Mouse (Mus musculus): ENCODE measurements around the gene Jsrp1. TPM values are rescaled to one million over a fixed set of nuclear protein-coding genes. Genes with fewer than 3 reads are reported as not detected.
"Not testable (repeated sequence)": the region's sequence is repeated elsewhere in the genome, so short reads cannot be mapped to it uniquely, and the experiment has no call there.

Gene Jsrp1
- polyA plus RNA-seq, 1 experiment from 2014 or later, result not detected

DNA sequence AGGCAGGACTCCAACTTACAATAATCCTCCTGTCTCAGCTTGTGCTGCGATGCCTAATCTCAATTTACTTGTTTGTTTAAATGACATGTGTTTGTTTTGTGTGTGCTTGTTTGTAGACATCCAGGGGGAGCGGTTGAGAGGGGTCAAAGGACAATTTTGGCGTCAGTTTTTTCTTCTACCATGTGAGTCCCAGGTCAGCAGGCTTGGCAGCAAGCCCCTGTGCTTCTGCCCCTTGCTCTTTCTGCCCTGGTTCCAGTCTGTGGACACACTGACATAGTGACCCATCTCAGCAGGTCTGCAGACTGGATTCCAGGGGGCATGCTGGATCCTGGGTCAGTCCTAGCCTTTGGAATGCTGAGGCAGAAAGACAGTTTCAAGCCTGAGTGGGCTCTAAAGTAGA is 6.1 kb upstream of the Jsrp1 start:
- Histone ChIP-seq H3K4me1 (no peaks in the 10 kb centered on the region), H3K36me3 (ENCODE audit: poor library complexity, severe bottlenecking) (no peaks in the 10 kb centered on the region), H3K9ac (0 out of 2 replicates have a peak overlapping the region, but pooled peaks have one; percentile 1), H3K9me3 (replicated peaks) (no peaks in the 10 kb centered on the region), H3K4me3 (no peak overlapping the region), H3K4me2 (no peak overlapping the region), H3K27ac (no peak overlapping the region), H3K27me3 (no peaks in the 10 kb centered on the region)
- 68% methylated on average over 3 of the region's 3 CpGs for WGBS
- no peak for ATAC-seq

DNA sequence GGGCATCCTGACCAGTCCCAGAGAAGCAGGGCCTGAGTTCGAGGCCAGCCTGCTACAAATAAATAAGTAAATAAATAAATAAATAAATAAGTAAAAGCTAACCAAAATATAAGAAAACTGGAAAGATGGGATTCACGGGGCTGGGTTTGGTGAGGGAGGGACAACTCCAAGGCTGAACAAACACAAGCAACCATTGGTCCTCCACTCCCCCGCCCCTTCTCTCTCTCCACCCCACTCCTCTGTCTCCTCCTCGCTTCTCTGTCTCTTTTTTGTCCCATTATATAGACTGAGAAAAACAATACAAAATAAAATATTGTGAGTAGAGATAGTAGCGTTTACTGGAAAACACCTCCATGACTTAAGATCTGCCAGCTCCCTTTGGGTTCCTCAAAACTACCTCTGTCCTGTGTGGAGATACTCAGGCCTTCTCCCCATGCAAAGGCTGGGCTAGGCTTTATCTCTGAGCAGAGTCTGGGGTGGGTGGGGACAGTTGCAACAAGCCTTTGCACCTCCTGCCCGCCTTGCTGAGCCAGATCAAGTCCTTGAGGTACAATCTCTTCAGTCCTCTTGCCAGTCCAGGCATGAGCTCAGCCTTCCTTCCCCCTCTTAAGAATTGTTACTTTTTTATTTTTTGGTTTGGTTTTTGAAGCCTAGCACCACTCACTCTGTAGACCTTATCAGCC is 5.4 kb upstream of the Jsrp1 start:
- Histone ChIP-seq H3K9ac (no peak overlapping the region), H3K27ac (no peak overlapping the region), H3K4me3 (no peak overlapping the region), H3K4me2 (no peak overlapping the region), H3K27me3 (no peaks in the 10 kb centered on the region), H3K4me1 (no peaks in the 10 kb centered on the region), H3K9me3 (replicated peaks) (no peaks in the 10 kb centered on the region), H3K36me3 (ENCODE audit: poor library complexity, severe bottlenecking) (no peaks in the 10 kb centered on the region)
- 68% methylated on average over 6 of the region's 6 CpGs for WGBS
- ATAC-seq, result no peak

DNA sequence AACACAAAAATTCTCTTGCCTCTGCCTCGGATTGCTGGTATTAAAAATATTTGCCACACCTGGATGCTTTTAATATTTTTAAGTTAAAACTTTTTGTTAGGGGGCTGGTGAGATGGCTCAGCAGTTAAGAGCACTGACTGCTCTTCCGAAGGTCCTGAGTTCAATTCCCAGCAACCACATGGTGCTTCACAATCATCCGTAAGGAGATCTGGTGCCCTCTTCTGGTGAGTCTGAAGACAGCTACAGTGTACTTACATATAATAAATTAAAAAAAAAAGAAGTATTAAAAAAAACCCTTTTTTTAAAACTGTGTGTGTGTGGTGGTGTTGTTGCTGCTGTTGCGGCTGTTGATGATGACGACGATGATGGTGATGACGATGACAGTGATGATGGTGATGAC is 4.7 kb upstream of the Jsrp1 start:
- H3K27ac ChIP-seq; H3K4me3 ChIP-seq; H3K9ac ChIP-seq; H3K4me1 ChIP-seq; H3K4me2 ChIP-seq; H3K36me3 ChIP-seq (ENCODE audit: poor library complexity, severe bottlenecking); ATAC-seq; H3K27me3 ChIP-seq; H3K9me3 ChIP-seq (replicated peaks): not testable (repeated sequence)
- 84% methylated on average over 7 of the region's 7 CpGs for WGBS

DNA sequence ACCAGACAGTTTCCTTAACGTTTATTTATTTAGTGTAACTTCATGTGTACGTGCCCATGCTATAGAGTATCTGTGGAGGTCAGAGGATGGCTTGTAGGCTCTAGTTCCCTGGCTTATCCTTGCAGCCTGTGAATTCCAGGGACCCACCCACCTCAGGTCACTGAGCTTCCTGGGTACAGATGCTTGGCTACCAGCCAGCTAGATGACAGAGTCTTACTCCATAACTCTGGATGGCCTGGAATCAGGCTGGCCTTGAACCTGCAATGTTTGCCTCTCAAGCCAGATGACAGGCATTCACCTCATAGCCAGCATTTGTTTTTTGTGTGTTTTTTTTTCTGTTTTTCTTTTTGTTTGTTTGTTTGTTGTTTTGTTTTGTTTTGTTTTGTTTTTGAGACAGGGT is 3.9 kb upstream of the Jsrp1 start:
- Histone ChIP-seq H3K4me1 (no peaks in the 10 kb centered on the region), H3K4me2 (no peak overlapping the region), H3K9ac (no peak overlapping the region), H3K36me3 (ENCODE audit: poor library complexity, severe bottlenecking) (no peaks in the 10 kb centered on the region), H3K4me3 (no peak overlapping the region), H3K27me3 (peaks cover 8% of the 10 kb centered on the region; the same call in 1 of the 2 replicates), H3K9me3 (replicated peaks) (no peaks in the 10 kb centered on the region), H3K27ac (no peak overlapping the region)
- WGBS, result 66% methylated on average over 2 of the region's 2 CpGs
- no peak for ATAC-seq

DNA sequence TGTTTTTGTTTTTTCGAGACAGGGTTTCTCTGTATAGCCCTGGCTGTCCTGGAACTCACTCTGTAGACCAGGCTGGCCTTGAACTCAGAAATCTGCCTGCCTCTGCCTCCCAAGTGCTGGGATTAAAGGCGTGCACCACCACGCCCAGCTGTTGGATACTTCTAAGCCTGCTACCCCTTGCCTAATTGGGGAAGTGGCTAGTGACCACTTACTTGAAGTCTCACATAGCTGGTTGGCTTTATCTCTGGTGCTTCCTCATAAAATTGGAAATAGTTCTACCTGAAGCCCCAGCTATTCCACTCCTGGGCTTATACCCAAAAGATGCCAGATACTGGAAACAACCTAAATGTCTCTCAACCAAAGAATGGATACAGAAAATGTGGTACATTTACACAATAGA is 3.0 kb upstream of the Jsrp1 start:
- H3K27ac ChIP-seq; H3K36me3 ChIP-seq (ENCODE audit: poor library complexity, severe bottlenecking); H3K9ac ChIP-seq; H3K4me1 ChIP-seq; H3K4me3 ChIP-seq; H3K4me2 ChIP-seq; H3K9me3 ChIP-seq (replicated peaks); ATAC-seq: not testable (repeated sequence)
- 79% methylated on average over 3 of the region's 3 CpGs for WGBS
- H3K27me3 ChIP-seq, result peaks cover 14% of the 10 kb centered on the region; the same call in 1 of the 2 replicates

DNA sequence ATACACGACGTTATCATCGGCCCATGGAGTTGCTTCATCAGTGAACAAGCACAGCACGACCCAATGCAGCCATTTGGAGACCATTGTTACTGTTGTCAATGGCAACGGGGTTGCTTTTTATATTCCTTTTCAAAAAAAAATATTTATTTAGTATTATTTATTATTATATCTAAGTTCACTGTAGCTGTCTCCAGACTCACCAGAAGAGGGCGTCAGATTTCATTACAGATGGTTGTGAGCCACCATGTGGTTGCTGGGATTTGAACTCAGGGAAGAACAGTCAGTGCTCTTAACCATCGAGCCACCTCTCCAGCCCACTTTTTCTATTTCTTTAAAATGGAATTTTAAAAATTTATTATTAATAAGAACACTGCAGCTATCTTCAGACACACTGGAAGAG is 1.5 kb upstream of the Jsrp1 start:
- Histone ChIP-seq H3K9ac (no peak overlapping the region), H3K4me1 (no peaks in the 10 kb centered on the region), H3K27ac (no peak overlapping the region), H3K4me3 (no peak overlapping the region), H3K27me3 (peaks cover 29% of the 10 kb centered on the region), H3K9me3 (replicated peaks) (no peaks in the 10 kb centered on the region), H3K36me3 (ENCODE audit: poor library complexity, severe bottlenecking) (no peaks in the 10 kb centered on the region), H3K4me2 (no peak overlapping the region)
- ATAC-seq, result no peak
- 65% methylated on average over 7 of the region's 7 CpGs for WGBS

DNA sequence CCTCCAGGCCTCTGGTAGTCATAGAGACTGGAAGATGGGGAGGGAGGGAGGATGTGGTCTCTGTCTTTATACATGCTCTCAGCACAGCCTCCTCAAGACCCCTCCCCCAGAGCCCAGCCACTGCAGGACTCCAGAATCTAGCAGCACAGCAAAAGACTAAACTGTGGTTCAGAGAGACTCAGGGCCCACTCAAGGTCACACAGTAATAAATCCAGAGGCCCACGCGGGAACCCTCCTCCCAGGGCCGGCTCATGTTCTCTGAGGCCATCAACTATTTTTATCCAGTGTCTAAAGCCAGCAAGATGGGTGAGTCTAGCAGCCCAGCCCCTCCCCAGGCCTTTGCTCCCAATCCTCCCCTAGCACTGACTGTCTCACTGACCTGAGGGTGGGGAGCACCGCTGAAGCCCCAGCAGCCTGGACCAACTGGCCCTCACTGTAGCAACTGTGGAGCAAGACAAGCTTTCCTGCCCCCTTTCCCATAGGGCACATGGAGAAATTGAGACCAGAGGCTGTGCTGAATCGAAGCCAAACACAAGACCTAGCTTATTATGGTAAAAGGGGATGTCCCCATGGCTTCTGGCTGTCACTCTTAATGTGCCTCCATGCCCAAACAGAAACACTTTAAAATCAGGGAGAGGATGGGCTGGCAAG is 782 bp downstream of the Jsrp1 start:
- Histone ChIP-seq H3K4me1 (peaks cover 17% of the 10 kb centered on the region), H3K27ac (no peak overlapping the region), H3K36me3 (ENCODE audit: poor library complexity, severe bottlenecking) (no peaks in the 10 kb centered on the region), H3K9ac (no peak overlapping the region; the same call in 1 of the 2 replicates), H3K4me3 (no peak overlapping the region), H3K27me3 (peaks cover 50% of the 10 kb centered on the region), H3K4me2 (no peak overlapping the region), H3K9me3 (replicated peaks) (no peaks in the 10 kb centered on the region)
- ATAC-seq, result no peak
- WGBS, result 68% methylated on average over 5 of the region's 5 CpGs

DNA sequence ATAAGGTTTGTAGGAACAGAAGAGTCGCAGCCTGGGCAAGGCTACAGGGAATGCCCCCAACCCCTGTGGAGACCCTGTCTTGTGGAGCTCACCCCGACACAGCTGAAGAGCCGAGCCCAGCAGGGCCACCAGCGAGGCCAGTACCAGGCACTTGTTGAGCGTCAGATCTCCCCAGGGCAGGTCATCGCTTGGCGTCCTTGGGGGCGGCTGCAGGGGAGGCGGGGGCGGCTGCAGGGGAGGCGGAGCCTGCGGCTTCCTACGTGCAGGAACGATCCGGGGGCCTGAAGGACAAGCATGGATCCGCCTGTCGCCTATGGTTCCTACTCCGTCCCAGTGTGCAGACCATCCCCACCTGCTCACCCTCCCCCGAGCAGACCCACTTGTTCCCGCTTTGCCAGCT is 3.2 kb downstream of the Jsrp1 start:
- H3K36me3 ChIP-seq (ENCODE audit: poor library complexity, severe bottlenecking), result peaks cover 4% of the 10 kb centered on the region
- peaks cover 34% of the 10 kb centered on the region for H3K4me1 ChIP-seq
- peaks cover 65% of the 10 kb centered on the region for H3K27me3 ChIP-seq
- no peaks in the 10 kb centered on the region for H3K9me3 ChIP-seq (replicated peaks)
- no peak overlapping the region for H3K27ac ChIP-seq
- no peak for ATAC-seq
- H3K9ac ChIP-seq, result peak overlapping the region; percentile 26; the same call in 1 of the 2 replicates
- H3K4me3 ChIP-seq, result no peak overlapping the region
- H3K4me2 ChIP-seq, result no peak overlapping the region; the same call in 1 of the 2 replicates
- 5% methylated on average over 12 of the region's 20 CpGs for WGBS

DNA sequence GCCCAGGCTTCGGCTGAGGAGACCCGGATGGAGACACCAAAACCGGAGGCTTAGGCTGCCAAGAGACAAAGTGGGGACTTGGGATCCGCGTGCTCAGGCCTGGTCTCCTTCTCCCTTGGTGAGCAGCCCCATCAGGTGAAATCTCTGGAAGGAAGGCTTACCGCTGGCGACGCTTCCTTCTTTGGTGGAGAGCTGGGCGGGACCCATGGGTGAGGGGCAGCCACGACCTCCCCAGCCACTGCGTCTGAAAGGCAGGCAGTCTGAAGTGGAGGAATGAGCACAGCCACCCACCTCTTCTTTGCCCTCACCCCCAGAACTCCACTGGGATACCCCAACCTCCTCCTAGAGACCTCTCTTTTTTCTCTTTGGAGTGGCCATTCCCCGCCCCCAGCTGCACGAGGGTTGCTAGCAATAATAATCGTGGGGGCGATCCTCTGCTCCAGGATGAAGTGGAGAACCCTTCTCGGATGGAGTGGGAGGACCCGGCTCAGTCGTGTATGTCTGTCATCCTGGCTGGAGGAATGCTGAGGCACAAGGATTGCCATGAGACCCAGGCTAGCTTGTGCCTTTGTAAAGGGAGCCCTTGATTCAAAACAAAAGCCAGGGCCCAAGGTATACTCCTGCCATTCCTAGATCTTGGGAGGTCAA is 4.2 kb downstream of the Jsrp1 start:
- Histone ChIP-seq H3K4me2 (peak overlapping the region; percentile 80), H3K4me3 (peak overlapping the region; percentile 7; the same call in 1 of the 2 replicates), H3K9me3 (replicated peaks) (no peaks in the 10 kb centered on the region), H3K36me3 (ENCODE audit: poor library complexity, severe bottlenecking) (peaks cover 14% of the 10 kb centered on the region), H3K9ac (peak overlapping the region; percentile 47), H3K27me3 (peaks cover 67% of the 10 kb centered on the region), H3K4me1 (peaks cover 34% of the 10 kb centered on the region), H3K27ac (no peak overlapping the region)
- ATAC-seq, result no peak
- 10% methylated on average over 18 of the region's 18 CpGs for WGBS

DNA sequence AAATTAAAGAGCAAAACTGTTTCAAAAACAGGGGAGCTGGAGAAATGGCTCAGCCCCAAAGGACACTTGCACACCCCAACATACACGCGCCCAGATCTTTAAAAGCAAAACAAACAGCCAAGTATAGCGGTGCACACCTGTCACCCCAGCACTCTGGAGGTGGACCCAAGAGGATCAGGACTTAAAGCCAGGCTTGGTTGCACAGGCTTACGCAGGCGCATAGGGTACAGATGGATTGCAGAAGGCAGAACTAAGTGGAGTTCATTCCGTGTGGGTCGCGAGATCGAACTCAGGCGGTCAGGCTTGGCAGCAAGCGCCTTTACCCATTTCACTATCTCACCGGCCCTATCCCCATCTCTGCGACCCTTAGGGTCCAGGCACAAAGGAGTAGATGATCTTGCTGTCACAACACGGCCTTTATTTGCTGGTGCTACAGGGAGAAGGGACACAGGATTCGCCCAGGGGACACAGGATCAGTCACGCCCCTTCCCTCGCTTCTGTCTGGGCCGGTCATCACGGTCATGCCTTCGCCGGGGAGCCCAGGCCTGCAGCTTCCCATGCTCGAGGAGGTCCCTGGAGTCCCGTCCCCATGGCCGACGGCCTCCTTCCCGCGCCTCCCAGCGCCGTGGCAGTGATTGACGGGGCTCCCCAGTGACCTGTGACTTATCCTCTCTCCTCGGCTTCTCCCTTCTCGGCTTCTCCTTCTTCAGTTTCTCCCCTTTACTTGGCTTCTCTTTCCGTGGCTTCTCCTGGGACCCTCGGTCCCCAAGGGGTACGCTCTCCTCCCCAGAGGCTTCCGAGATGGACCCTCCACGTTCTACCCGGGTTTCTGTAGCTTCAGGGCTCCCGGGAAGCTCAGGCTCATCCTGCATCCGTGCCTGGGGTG is 5.0 kb downstream of the Jsrp1 start:
- Histone ChIP-seq H3K36me3 (ENCODE audit: poor library complexity, severe bottlenecking) (peaks cover 22% of the 10 kb centered on the region), H3K4me1 (peaks cover 34% of the 10 kb centered on the region), H3K27ac (no peak overlapping the region), H3K9ac (peak overlapping the region; percentile 47), H3K27me3 (peaks cover 67% of the 10 kb centered on the region), H3K4me3 (peak overlapping the region; percentile 7; the same call in 1 of the 2 replicates), H3K4me2 (peak overlapping the region; percentile 80), H3K9me3 (replicated peaks) (no peaks in the 10 kb centered on the region)
- ATAC-seq, result no peak
- 19% methylated on average over 40 of the region's 40 CpGs for WGBS

DNA sequence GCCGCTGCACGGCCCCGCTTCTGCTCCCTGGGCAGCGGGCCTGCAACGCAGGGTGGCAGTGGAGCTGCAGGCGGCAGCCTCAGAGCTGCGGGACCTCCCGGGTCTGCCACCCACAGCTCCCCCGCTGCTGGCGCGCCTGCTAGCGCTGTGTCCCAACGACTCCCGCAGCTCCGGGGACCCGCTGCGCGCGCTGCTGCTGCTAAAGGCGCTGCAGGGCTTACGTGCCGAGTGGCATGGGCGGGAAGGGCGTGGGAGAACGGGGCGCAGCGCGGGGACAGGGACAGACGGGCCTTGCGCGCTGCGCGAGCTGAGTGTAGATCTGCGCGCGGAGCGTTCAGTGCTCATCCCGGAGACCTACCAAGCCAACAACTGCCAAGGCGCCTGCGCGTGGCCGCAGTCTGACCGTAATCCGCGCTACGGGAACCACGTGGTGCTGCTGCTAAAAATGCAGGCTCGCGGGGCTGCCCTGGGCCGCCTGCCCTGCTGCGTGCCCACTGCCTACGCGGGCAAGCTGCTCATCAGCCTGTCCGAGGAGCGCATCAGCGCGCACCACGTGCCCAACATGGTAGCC is 6.2 kb downstream of the Jsrp1 start:
- Histone ChIP-seq H3K27ac (peak overlapping the region; percentile 71), H3K4me1 (peaks cover 34% of the 10 kb centered on the region), H3K9ac (peak overlapping the region; percentile 75), H3K27me3 (peaks cover 59% of the 10 kb centered on the region), H3K36me3 (ENCODE audit: poor library complexity, severe bottlenecking) (peaks cover 34% of the 10 kb centered on the region), H3K9me3 (replicated peaks) (no peaks in the 10 kb centered on the region), H3K4me3 (peak overlapping the region; percentile 44), H3K4me2 (peak overlapping the region; percentile 80)
- peak; percentile 84 for ATAC-seq
- WGBS, result under 1% methylated on average over 58 of the region's 58 CpGs

Measured in forebrain, embryonic 13.5 days (tissue).